Mouse (Mus musculus): Measurements from ENCODE around the gene Moxd1. TPM values are rescaled to one million over a fixed set of nuclear protein-coding genes. Genes with fewer than 3 reads are reported as not detected.

The Moxd1 gene
- total and polyA plus RNA-seq, 2 experiments from 2014 or later = 1.5 to 3.2 TPM

- no peaks in the 10 kb centered on the region for H3K4me1 ChIP-seq (ENCODE audit: control insufficient read depth, insufficient read depth)
- WGBS = 63% methylated on average over 4 of the region's 4 CpGs
- DNase-seq (ENCODE audit: low spot score) (no peak), ATAC-seq (ENCODE audit: insufficient read depth, low read depth) (no peak)
- no peak overlapping the region for H3K27ac ChIP-seq (ENCODE audit: low read depth)
- H3K36me3 ChIP-seq (replicated peaks; ENCODE audit: control insufficient read depth, insufficient read depth, low read length) = no peaks in the 10 kb centered on the region
- H3K4me2 ChIP-seq (ENCODE audit: low read depth, low read length) = no peak overlapping the region
- H3K9me3 ChIP-seq (replicated peaks; ENCODE audit: control insufficient read depth, low read length) = no peaks in the 10 kb centered on the region
- no peak for TF ChIP-seq EP300 (IDR thresholded peaks at IDR 0.05; ENCODE audit: low read depth)
- no peak for TF ChIP-seq CTCF (IDR thresholded peaks at IDR 0.05; ENCODE audit: low read depth)
- no peak overlapping the region for H3K4me3 ChIP-seq (ENCODE audit: low read depth, low read length)
- H3K9ac ChIP-seq (replicated peaks; ENCODE audit: low read depth, low read length) = no peak overlapping the region
- H3K27me3 ChIP-seq (ENCODE audit: control insufficient read depth, insufficient read depth, low read length) = no peaks in the 10 kb centered on the region
Measured at GRCm38 (mm10) chr10:24343068-24343467, 119.8 kb downstream of the Moxd1 start.

Other genes starting within 250 kb of the Moxd1 start
- gene Taar6, start 237.9 kb upstream of the Moxd1 start, total RNA-seq (2014; rRNA removed; ENCODE audit: low replicate concordance) = not detected in 2 replicates
- not detected in 2 replicates for gene Taar6, start 237.9 kb upstream of the Moxd1 start, polyA plus RNA-seq (2015; fragmentation: Nextera tagmentation; extraction: Ambion mirVana)
- gene Taar7a, start 230.0 kb upstream of the Moxd1 start, total RNA-seq (2014; rRNA removed; ENCODE audit: low replicate concordance) = not detected in 2 replicates
- gene Taar7a, start 230.0 kb upstream of the Moxd1 start, polyA plus RNA-seq (2015; fragmentation: Nextera tagmentation; extraction: Ambion mirVana) = not detected in 2 replicates
- gene Taar7b, start 223.6 kb upstream of the Moxd1 start, total RNA-seq (2014; rRNA removed; ENCODE audit: low replicate concordance) = not detected in 2 replicates
- not detected in 2 replicates for gene Taar7b, start 223.6 kb upstream of the Moxd1 start, polyA plus RNA-seq (2015; fragmentation: Nextera tagmentation; extraction: Ambion mirVana)
- not detected in 2 replicates for gene Taar7d, start 196.3 kb upstream of the Moxd1 start, total RNA-seq (2014; rRNA removed; ENCODE audit: low replicate concordance)
- not detected in 2 replicates for gene Taar7d, start 196.3 kb upstream of the Moxd1 start, polyA plus RNA-seq (2015; fragmentation: Nextera tagmentation; extraction: Ambion mirVana)
- gene Taar7e, start 185.9 kb upstream of the Moxd1 start, total RNA-seq (2014; rRNA removed; ENCODE audit: low replicate concordance) = not detected in 2 replicates
- not detected in 2 replicates for gene Taar7e, start 185.9 kb upstream of the Moxd1 start, polyA plus RNA-seq (2015; fragmentation: Nextera tagmentation; extraction: Ambion mirVana)
- gene Taar7f, start 174.0 kb upstream of the Moxd1 start, total RNA-seq (2014; rRNA removed; ENCODE audit: low replicate concordance) = not detected in 2 replicates
- gene Taar7f, start 174.0 kb upstream of the Moxd1 start, polyA plus RNA-seq (2015; fragmentation: Nextera tagmentation; extraction: Ambion mirVana) = not detected in 2 replicates
- gene Taar8a, start 147.0 kb upstream of the Moxd1 start, total RNA-seq (2014; rRNA removed; ENCODE audit: low replicate concordance) = not detected in 2 replicates
- gene Taar8a, start 147.0 kb upstream of the Moxd1 start, polyA plus RNA-seq (2015; fragmentation: Nextera tagmentation; extraction: Ambion mirVana) = not detected in 2 replicates
- not detected in 2 replicates for gene Taar8b, start 131.2 kb upstream of the Moxd1 start, total RNA-seq (2014; rRNA removed; ENCODE audit: low replicate concordance)
- gene Taar8b, start 131.2 kb upstream of the Moxd1 start, polyA plus RNA-seq (2015; fragmentation: Nextera tagmentation; extraction: Ambion mirVana) = not detected in 2 replicates
- not detected in 2 replicates for gene Taar8c, start 121.6 kb upstream of the Moxd1 start, total RNA-seq (2014; rRNA removed; ENCODE audit: low replicate concordance)
- not detected in 2 replicates for gene Taar8c, start 121.6 kb upstream of the Moxd1 start, polyA plus RNA-seq (2015; fragmentation: Nextera tagmentation; extraction: Ambion mirVana)
- not detected in 2 replicates for gene Taar9, start 114.0 kb upstream of the Moxd1 start, total RNA-seq (2014; rRNA removed; ENCODE audit: low replicate concordance)
- gene Taar9, start 114.0 kb upstream of the Moxd1 start, polyA plus RNA-seq (2015; fragmentation: Nextera tagmentation; extraction: Ambion mirVana) = not detected in 2 replicates
- 30.1 and 35.6 TPM in 2 replicates for gene Stx7, start 74.2 kb upstream of the Moxd1 start, total RNA-seq (2014; rRNA removed; ENCODE audit: low replicate concordance)
- gene Stx7, start 74.2 kb upstream of the Moxd1 start, polyA plus RNA-seq (2015; fragmentation: Nextera tagmentation; extraction: Ambion mirVana) = 67.8 and 68.8 TPM in 2 replicates

Data from heart, postnatal 0 days (tissue).